Mouse (Mus musculus): ENCODE results near the gene Ncoa1. TPM values are rescaled to one million over a fixed set of nuclear protein-coding genes. Genes with fewer than 3 reads are reported as not detected.

The Ncoa1 gene
- total and polyA plus RNA-seq, 3 experiments, result 16.4 to 32.6 (median 30.2) TPM

DNA sequence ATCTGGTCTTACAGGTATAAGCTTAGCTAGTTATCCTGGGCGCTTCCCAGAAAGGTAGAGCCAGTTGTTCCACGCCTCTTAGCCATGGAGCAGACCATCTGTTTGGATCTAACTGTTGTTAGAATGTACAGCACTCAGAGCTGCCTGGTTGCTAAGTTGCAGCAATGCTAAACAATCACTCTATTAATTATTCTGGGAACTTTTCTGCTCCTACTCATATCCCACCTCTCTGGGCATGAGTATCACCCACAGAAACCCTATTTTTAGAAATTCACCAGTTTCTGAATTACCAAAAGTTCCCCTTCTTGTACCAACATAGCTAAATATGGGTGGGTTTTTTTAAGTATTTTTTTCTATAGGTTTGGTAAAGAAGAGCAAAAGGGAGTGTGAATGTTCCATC lies 43.4 kb downstream of the Ncoa1 start:
- peaks cover 3% of the 10 kb centered on the region; the same call in 1 of the 2 replicates for H3K36me3 ChIP-seq (ENCODE audit: control insufficient read depth, insufficient read depth, low read length)
- H3K4me1 ChIP-seq (ENCODE audit: control insufficient read depth, insufficient read depth, low read length), result peaks cover 4% of the 10 kb centered on the region
- DNase-seq, result no peak
- H3K79me2 ChIP-seq (replicated peaks; ENCODE audit: control insufficient read depth, insufficient read depth, low read length), result peaks cover 7% of the 10 kb centered on the region
- no peak overlapping the region for H3K9ac ChIP-seq (ENCODE audit: low read depth, low read length)
- H3K27me3 ChIP-seq (ENCODE audit: control insufficient read depth, insufficient read depth, low read length), result no peaks in the 10 kb centered on the region
- H3K27ac ChIP-seq, result no peak overlapping the region
- H3K4me3 ChIP-seq, result no peak overlapping the region
- intact Hi-C loops (cut with DNase I), result no loop called here
- 86% methylated on average over 2 of the region's 2 CpGs for WGBS
- TF ChIP-seq POLR2A (IDR thresholded peaks at IDR 0.05; ENCODE audit: insufficient read depth, low read depth, low read length), result no peak
- TF ChIP-seq CTCF (IDR thresholded peaks at IDR 0.05), result no peak
- no peak for TF ChIP-seq EP300 (IDR thresholded peaks at IDR 0.05; ENCODE audit: insufficient read depth, low read depth, low read length)

DNA sequence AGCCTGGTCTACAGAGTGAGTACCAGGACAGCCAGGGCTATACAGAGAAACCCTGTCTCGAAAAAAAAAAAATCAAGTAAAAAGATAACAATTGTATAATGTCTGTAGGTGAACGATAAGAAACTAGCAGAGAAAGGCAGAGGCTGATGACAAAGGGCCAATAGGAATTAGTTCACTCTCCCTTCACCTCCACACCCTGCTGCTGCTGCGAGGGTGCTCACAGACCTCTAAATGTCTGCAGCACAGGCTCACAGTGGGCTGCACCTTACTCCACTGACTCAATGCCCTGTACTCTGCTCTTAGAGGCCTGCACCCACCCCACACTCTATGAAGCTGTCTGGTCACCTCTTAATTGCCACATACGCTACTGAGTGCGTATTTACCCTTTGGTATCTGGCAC lies 45.0 kb downstream of the Ncoa1 start:
- Histone ChIP-seq H3K4me1 (ENCODE audit: control insufficient read depth, insufficient read depth, low read length) (peaks cover 4% of the 10 kb centered on the region), H3K79me2 (replicated peaks; ENCODE audit: control insufficient read depth, insufficient read depth, low read length) (peaks cover 7% of the 10 kb centered on the region), H3K9ac (ENCODE audit: low read depth, low read length) (no peak overlapping the region), H3K27me3 (ENCODE audit: control insufficient read depth, insufficient read depth, low read length) (no peaks in the 10 kb centered on the region), H3K27ac (no peak overlapping the region), H3K4me3 (no peak overlapping the region), H3K36me3 (ENCODE audit: control insufficient read depth, insufficient read depth, low read length) (peaks cover 3% of the 10 kb centered on the region; the same call in 1 of the 2 replicates)
- intact Hi-C loops (cut with DNase I), result no loop called here
- no peak for DNase-seq
- TF ChIP-seq POLR2A (IDR thresholded peaks at IDR 0.05; ENCODE audit: insufficient read depth, low read depth, low read length) (no peak), CTCF (IDR thresholded peaks at IDR 0.05) (no peak), EP300 (IDR thresholded peaks at IDR 0.05; ENCODE audit: insufficient read depth, low read depth, low read length) (no peak)
- 82% methylated on average over 5 of the region's 5 CpGs for WGBS

DNA sequence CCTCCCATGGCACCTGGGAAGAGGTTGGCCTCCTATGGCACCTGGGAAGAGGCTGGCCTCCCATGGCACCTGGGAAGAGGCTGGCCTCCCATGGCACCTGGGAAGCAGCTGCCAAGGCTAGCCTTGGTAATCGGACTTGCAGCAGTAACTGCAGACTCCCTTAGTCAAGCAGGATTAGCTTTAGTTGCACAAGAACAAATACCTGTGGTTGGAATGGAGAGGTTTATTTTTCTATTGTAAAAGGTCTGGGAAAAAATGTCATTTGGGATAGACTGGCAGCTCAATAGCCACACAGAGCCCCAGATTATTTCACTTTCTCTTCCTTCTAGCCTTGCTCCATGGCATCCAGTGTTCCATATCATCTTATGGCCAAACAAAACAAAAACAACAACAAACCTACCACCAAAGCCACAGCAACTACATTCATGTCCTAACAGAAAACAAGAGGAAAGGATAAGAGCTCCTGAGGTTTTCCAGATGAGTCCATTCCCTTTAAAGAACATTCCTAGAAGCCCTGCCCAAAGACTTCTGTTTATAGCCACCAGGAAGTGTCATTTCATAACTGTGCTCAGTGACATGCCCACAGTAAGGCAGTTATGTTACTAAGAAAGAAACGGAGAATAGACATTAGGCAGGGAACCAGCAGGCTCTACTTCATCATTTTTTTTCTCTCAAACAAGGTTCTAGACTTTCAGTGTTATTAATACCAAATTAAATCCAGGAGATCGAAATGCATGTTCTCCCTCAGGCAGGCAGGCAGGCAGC lies 46.7 kb downstream of the Ncoa1 start:
- TF ChIP-seq EP300 (IDR thresholded peaks at IDR 0.05; ENCODE audit: insufficient read depth, low read depth, low read length) (no peak), CTCF (IDR thresholded peaks at IDR 0.05) (no peak), POLR2A (IDR thresholded peaks at IDR 0.05; ENCODE audit: insufficient read depth, low read depth, low read length) (no peak)
- no peaks in the 10 kb centered on the region for H3K27me3 ChIP-seq (ENCODE audit: control insufficient read depth, insufficient read depth, low read length)
- intact Hi-C loops (cut with DNase I), result no loop called here
- peaks cover 3% of the 10 kb centered on the region; the same call in 1 of the 2 replicates for H3K36me3 ChIP-seq (ENCODE audit: control insufficient read depth, insufficient read depth, low read length)
- H3K79me2 ChIP-seq (replicated peaks; ENCODE audit: control insufficient read depth, insufficient read depth, low read length), result peaks cover 8% of the 10 kb centered on the region
- 54% methylated on average over 3 of the region's 3 CpGs for WGBS
- no peak overlapping the region for H3K4me3 ChIP-seq
- peaks cover 2% of the 10 kb centered on the region; the same call in 1 of the 2 replicates for H3K4me1 ChIP-seq (ENCODE audit: control insufficient read depth, insufficient read depth, low read length)
- peak overlapping the region; percentile 58 for H3K9ac ChIP-seq (ENCODE audit: low read depth, low read length)
- H3K27ac ChIP-seq, result no peak overlapping the region; the same call in 1 of the 2 replicates
- no peak for DNase-seq

DNA sequence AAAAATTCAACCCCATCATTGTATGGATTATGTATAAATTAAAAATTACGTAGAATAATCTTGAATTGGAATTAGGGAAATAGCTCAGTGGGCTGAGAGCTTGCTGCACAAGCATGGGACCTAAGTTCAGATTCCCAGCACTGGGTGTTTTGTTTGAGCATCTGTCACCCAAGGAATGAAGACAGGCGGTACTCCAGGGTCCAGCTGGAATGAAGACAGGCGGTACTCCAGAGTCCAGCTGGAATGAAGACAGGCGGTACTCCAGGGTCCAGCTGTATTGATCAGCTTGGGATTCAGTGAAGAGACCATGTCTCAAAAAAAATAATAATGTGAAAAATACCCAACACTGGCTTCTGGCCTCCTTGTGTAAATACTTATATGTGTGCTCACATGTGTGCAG lies 58.2 kb downstream of the Ncoa1 start:
- WGBS, result 88% methylated on average over 4 of the region's 4 CpGs

DNA sequence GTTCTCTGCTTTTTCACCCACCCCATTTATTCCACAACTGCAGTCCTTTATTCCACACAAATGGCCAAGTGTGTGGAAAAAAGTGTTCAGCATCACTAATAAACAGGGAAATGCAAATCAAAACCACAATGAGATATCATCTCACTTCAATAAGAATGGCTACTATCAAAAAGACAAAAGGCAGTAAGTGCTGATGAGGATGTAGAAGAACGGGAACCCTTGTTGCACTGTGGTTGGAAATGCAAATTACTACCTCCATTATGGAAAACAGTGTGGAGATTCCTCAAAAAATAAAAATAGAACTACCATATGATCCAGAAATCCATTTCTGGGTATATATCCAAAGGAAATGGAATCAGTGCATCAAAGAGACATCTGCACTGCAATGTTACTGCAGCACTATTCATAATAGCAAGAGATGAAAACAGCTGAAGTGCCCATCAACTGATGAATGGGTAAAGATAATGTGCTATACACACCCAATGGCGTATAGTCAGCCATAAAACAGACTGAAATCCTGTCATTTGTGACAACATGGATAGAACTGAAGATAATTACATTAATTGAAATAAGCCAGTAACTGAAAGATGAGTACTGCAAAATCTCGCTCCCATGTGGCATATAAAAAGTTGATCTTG lies 59.2 kb downstream of the Ncoa1 start:
- peaks cover 2% of the 10 kb centered on the region for H3K79me2 ChIP-seq (replicated peaks; ENCODE audit: control insufficient read depth, insufficient read depth, low read length)
- H3K27ac ChIP-seq, result no peak overlapping the region
- no peak for DNase-seq
- intact Hi-C loops (cut with DNase I), result no loop called here
- TF ChIP-seq POLR2A (IDR thresholded peaks at IDR 0.05; ENCODE audit: insufficient read depth, low read depth, low read length), result no peak
- TF ChIP-seq CTCF (IDR thresholded peaks at IDR 0.05), result no peak
- TF ChIP-seq EP300 (IDR thresholded peaks at IDR 0.05; ENCODE audit: insufficient read depth, low read depth, low read length), result no peak
- no peaks in the 10 kb centered on the region for H3K36me3 ChIP-seq (ENCODE audit: control insufficient read depth, insufficient read depth, low read length)
- no peak overlapping the region for H3K9ac ChIP-seq (ENCODE audit: low read depth, low read length)
- no peak overlapping the region for H3K4me3 ChIP-seq
- H3K4me1 ChIP-seq (ENCODE audit: control insufficient read depth, insufficient read depth, low read length), result peaks cover 1% of the 10 kb centered on the region; the same call in 1 of the 2 replicates
- H3K27me3 ChIP-seq (ENCODE audit: control insufficient read depth, insufficient read depth, low read length), result no peaks in the 10 kb centered on the region
- 88% methylated on average over 3 of the region's 3 CpGs for WGBS

More for the DNA sequence above, 58.2 kb downstream of the Ncoa1 start:
- no peak overlapping the region for H3K27ac ChIP-seq
- DNase-seq, result no peak
- no peaks in the 10 kb centered on the region for H3K27me3 ChIP-seq (ENCODE audit: control insufficient read depth, insufficient read depth, low read length)
- no peak overlapping the region for H3K9ac ChIP-seq (ENCODE audit: low read depth, low read length)
- peaks cover 1% of the 10 kb centered on the region for H3K79me2 ChIP-seq (replicated peaks; ENCODE audit: control insufficient read depth, insufficient read depth, low read length)
- H3K36me3 ChIP-seq (ENCODE audit: control insufficient read depth, insufficient read depth, low read length), result no peaks in the 10 kb centered on the region
- H3K4me3 ChIP-seq, result no peak overlapping the region
- TF ChIP-seq POLR2A (IDR thresholded peaks at IDR 0.05; ENCODE audit: insufficient read depth, low read depth, low read length) (no peak), EP300 (IDR thresholded peaks at IDR 0.05; ENCODE audit: insufficient read depth, low read depth, low read length) (no peak), CTCF (IDR thresholded peaks at IDR 0.05) (no peak)
- intact Hi-C loops (cut with DNase I), result no loop called here
- H3K4me1 ChIP-seq (ENCODE audit: control insufficient read depth, insufficient read depth, low read length), result peaks cover 1% of the 10 kb centered on the region; the same call in 1 of the 2 replicates

DNA sequence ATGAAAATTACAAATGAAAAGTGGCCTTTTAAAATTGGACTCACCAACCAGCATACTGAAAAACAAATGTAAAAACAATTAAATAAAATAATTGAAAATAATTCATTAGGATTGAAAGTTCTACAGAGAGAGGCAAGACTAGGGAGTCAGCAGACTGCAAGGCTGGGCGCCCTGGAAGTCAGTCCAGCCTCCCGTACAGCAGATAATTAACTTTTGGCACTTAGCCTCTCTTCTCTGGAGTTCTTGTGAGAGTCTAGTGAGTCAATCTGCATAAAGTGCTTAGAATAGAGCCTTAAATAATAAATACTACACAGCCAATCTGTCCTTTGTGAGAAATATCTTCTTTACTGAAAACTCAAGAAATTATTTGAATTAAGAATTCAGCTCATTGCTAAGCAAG lies 69.9 kb downstream of the Ncoa1 start:
- 39% methylated on average over 2 of the region's 2 CpGs for WGBS
- Histone ChIP-seq H3K27ac (no peak overlapping the region), H3K27me3 (ENCODE audit: control insufficient read depth, insufficient read depth, low read length) (no peaks in the 10 kb centered on the region), H3K4me1 (ENCODE audit: control insufficient read depth, insufficient read depth, low read length) (no peaks in the 10 kb centered on the region), H3K79me2 (replicated peaks; ENCODE audit: control insufficient read depth, insufficient read depth, low read length) (no peaks in the 10 kb centered on the region; the same call in 1 of the 2 replicates), H3K36me3 (ENCODE audit: control insufficient read depth, insufficient read depth, low read length) (no peaks in the 10 kb centered on the region), H3K4me3 (no peak overlapping the region), H3K9ac (ENCODE audit: low read depth, low read length) (no peak overlapping the region)
- DNase-seq, result peak in 1 of 2 experiments; percentile 9
- intact Hi-C loops (cut with DNase I), result no loop called here
- no peak for TF ChIP-seq POLR2A (IDR thresholded peaks at IDR 0.05; ENCODE audit: insufficient read depth, low read depth, low read length)

Data from heart, adult 2 months (tissue).